Mouse (Mus musculus) embryo, embryonic 10.5 days (tissue): ENCODE data around the gene Olfr1394.
"Not testable (repeated sequence)": the region's sequence is repeated elsewhere in the genome, so short reads cannot be mapped to it uniquely, and the experiment has no call there.

Experiments used
- DNase-seq: peaks from one replicate; pipeline ENCODE4 v3.0.0-alpha.2; 2015; ENCODE audit warnings: low spot score

Olfr1394 gene

DNA sequence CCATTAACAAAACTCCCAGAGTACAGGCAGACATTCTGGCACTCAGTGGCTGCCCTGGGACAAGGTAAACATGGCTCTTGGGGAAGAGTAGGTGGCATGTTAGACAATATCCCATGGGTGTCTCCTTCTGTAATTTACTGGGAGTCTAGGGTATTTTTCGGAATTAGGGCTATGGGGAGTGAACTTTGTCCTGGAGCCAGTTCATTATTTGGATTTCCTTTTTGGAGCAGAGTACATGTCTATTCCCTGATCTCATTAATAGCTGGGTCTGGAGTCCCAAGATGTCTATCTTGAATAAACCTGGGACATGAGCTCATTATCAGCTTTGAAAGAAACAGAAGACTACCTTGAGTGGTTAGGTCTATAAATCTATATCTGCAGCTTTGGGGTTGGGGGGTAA lies at the start of gene Olfr1394:
Gene Olfr1394 (plus strand): TSS at position 301 of the 400 bp plus-strand sequence.
- DNase-seq: no peak

DNA sequence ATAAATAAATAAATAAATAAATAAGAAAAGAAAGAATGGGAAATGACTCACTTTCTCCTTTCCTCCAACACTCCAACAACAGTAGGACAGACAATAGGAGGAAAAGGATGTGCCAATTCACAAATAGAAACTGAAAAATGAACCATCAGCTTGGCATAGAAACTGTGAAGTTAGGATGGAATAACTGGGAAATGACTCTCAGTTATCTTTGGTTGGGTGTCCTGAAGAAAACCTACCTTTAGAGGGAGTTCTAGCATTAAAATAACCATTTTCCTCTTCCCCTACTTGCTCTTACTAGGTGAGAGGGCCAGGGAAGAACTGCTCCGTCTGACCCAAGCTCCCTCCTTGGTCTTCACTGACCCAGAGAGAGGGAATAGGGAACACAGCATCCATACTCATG lies 48.4 kb upstream of the Olfr1394 start:
- DNase-seq: no peak

- no peak for DNase-seq
Measured at GRCm38 (mm10) chr11:49107650-49108537, 46.3 kb upstream of the Olfr1394 start.

- DNase-seq: peak; percentile 61
Measured at GRCm38 (mm10) chr11:49108833-49109232, 45.3 kb upstream of the Olfr1394 start.

DNA sequence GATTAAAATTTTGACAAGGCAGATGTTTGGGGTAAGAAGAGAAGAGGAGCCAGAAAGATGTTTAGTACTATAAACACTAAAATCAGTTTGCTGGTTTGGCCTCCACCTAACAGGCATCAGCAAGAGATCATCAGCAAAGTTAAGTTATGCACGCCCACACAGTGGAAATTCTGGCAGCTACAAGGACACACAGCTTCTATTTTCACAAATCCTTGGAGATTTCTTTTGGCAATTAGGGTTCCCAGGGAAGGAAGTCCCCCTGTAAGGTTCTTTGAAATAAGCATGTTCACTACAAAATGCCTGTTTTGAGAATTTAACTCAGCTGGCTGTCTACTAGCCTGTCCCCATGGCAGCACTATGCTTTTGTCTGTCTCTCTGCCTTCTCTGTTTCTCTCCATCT lies 43.2 kb upstream of the Olfr1394 start:
- no peak for DNase-seq

DNA sequence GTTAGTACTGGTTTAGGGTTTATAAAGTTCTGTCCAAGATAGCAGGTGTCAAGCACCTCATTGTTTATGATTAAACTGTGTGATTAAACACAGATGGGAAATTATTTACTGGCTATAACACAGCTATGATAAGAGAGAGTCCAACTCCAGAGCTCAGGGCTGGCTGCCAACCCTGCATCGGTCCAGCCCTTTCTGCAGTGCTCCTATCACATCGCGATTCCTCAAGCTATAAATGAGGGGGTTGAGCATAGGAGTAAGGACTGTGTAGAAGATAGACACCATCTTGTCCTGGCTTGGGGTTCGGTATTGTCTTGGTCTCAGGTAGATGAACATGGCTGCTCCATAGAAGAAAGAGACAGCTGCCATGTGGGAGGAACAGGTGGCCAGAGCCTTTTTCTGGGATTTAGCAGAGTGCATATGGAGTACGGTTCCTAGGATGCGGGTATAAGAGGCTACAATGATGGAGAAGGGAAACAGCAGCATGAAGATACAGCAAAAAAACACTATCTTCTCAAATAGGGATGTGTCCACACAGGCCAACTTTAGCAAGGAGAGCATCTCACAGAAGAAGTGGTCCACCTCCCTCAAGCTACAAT lies 41.5 kb upstream of the Olfr1394 start:
- DNase-seq: no peak

- no peak for DNase-seq
Measured at GRCm38 (mm10) chr11:49114158-49114557, 40.0 kb upstream of the Olfr1394 start.

- no peak for DNase-seq
Measured at GRCm38 (mm10) chr11:49114774-49115173, 39.4 kb upstream of the Olfr1394 start, which contains the start of gene Olfr1396. Gene Olfr1396 (minus strand): TSS chr11:49114874.

GRCm38 (mm10) chr11:49119635-49120034 lies 34.5 kb upstream of the Olfr1394 start:
- no peak for DNase-seq

- DNase-seq: no peak
Measured at GRCm38 (mm10) chr11:49124169-49124568, 30.0 kb upstream of the Olfr1394 start.

- DNase-seq: no peak
Measured at GRCm38 (mm10) chr11:49141974-49142373, 12.2 kb upstream of the Olfr1394 start, which contains the start of gene Olfr1395. Gene Olfr1395 (plus strand): TSS chr11:49142274.

DNA sequence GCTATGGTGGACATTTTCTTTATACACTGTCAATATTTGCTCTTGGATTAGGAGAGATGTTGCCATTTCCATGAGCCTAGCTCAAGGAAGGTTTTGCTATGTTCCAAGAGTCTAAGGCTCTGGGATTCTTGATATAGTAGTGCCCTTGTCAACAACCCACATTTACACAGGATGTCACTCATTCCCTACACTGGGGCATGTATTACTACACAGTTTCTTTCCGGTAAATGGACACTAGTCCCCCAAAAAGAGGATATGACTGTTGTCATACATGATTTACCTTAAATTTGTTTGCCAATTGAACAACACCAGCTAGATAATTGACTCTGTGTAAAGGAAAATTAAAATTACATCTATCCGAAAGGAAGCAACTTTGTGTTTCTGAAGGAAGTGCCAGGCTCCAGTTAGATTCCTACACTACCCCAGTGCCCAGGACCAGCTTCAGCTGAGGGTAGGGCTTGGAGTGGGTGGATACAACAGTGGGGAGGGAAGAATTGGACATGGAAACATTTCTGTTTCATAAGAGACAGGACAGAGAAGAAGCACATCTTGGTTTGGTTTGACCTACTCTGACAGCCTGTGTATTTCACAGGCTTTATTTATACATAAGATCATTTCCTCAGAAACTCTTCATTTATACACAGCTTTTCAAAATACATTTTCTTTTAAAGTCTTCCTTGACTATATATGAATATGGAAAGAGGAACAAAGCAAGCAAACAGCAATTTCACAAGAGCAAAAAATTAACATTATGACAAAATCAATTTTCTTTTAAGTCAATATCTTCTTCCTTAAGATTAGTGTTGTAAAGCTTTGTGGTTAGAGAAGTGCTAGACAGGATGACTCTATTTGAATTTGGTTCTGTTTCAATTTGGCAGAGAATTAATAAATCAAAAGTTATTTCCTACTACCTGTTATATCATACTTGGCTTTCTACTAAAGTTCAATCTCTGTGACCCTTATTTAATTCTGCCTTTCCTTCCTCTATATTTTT lies 2.9 kb downstream of the Olfr1394 start:
- no peak for DNase-seq

- DNase-seq: peak; percentile 41
Measured at GRCm38 (mm10) chr11:49168839-49169611, 14.8 kb downstream of the Olfr1394 start.

DNA sequence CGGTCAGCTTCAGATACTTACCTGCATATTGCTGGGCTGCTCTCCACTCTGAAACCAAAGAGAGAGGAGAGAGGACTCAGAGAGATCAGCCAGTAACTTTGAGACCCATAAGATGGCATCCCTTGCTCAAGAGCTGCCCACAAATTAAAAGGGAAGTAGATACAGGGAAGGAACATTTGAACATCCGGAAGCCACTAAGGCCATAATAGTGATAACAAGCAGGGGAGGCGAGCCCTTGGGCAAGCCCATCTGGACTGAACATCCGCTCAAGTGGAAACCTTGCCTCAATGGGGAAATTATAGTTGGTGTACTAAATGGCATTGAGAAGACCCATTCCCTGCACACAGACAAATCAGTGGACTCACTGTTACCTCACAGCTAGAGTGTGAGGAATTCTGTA lies 16.4 kb downstream of the Olfr1394 start:
- no peak for DNase-seq

DNA sequence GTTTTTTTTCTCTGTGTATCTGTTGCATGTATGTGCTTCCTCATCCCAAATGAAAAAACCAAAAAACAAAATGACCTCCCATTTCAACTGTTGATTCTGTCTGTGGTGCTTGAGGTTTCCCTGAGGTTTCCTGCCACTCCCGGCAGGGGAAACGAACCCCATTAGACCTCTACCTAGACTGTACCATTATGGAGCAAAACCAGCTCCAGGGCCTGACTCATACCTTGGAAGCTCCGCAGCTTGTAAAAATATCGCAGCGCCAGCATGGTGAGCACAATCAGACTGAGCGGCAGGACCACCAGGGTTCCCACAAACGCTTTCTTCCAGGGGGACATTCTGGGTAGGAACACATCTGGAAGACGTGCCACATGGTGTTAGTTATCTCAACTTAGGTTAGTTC lies 21.2 kb downstream of the Olfr1394 start:
- DNase-seq: no peak

DNA sequence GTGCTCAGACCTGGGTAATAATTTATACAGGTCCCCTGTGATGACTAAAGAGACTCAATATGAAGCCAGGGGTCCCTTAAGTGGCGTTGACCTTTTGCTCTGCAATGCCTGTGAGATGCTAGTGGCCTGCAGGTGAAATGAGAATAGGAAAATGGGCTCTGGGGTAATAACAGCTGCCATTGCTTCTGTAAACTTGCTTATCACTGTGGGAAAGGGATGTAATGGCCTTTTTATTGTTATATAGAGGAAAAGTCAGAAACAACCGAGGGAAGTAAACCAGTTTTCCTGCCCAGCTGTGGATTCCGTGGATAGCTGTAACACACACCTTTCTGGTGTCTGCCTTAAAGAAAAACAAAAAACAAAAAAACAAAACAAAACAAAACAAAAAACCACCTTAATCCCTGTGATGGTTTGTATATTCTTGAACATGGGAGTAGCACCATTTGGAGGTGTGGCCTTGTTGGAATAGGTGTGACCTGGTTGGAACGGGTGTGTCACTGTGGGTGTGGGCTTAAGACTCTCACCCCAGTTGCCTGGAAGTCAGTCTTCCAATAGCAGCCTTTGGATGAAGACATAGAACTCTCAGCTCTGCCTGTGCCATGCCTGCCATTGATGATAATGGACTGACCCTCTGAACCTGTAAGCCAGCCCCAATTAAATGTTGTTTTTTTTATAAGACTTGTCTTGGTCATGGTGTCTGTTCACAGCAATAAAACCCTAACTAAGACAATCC lies 22.0 kb downstream of the Olfr1394 start:
- not testable (repeated sequence) for DNase-seq

- no peak for DNase-seq
Measured at GRCm38 (mm10) chr11:49183172-49183571, 29.0 kb downstream of the Olfr1394 start.

DNA sequence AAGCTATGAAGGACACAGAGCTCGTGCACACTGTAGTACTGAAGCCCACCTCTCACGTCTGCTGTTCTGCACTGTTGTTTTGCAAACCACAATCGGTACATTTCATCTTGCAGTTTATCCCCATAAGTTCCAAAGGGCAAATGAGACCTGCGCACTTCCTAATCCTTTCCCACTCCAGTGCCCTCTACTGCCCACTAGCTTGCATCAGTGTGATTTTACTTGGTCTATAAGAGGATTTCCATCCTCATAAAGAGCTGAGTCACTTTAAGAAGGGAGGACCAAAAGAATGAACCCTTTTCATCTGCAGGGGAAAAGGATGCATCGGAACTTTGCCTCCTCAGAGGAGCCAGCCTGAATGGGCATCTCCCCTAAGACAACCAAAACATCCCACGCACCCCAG lies 32.3 kb downstream of the Olfr1394 start:
- DNase-seq: no peak

- no peak for DNase-seq
Measured at GRCm38 (mm10) chr11:49186955-49187488, 32.8 kb downstream of the Olfr1394 start, which contains the start of gene Btnl9. Gene Btnl9 (minus strand): TSS chr11:49187159.

- no peak for DNase-seq
Measured at GRCm38 (mm10) chr11:49187701-49188100, 33.5 kb downstream of the Olfr1394 start.
